Mouse (Mus musculus) midbrain, embryonic 10.5 days (tissue): ENCODE measurements around the gene Gm10256. TPM values are rescaled to one million over a fixed set of nuclear protein-coding genes. Genes with fewer than 3 reads are reported as not detected.
"Not testable (repeated sequence)": the region's sequence is repeated elsewhere in the genome, so short reads cannot be mapped to it uniquely, and the experiment has no call there.

Source experiments
- DNase-seq: peaks from one replicate; pipeline ENCODE4 v3.0.0-alpha.2; 2017; ENCODE audit warnings: low spot score
- H3K27ac ChIP-seq: fragments of 300-500 bp; sonication (generic); replicated peaks from 2 replicates; pipeline ENCODE4 v1.5.1; 2016; ENCODE audit warnings: mild to moderate bottlenecking
- H3K27me3 ChIP-seq: fragments of 300-500 bp; sonication (generic); 2 replicates; pipeline ENCODE4 v1.6.1; 2016; ENCODE audit warnings: low read depth, mild to moderate bottlenecking; ENCODE audit not compliant: poor library complexity, severe bottlenecking
- H3K36me3 ChIP-seq: fragments of 300-500 bp; sonication (generic); 2 replicates; pipeline ENCODE4 v1.6.1; 2016; ENCODE audit warnings: mild to moderate bottlenecking, moderate library complexity
- H3K4me1 ChIP-seq: fragments of 300-500 bp; sonication (generic); 2 replicates; pipeline ENCODE4 v1.6.1; 2016
- H3K4me3 ChIP-seq: fragments of 300-500 bp; sonication (generic); 2 replicates; pipeline ENCODE4 v1.5.1; 2016; ENCODE audit warnings: mild to moderate bottlenecking, moderate library complexity
- H3K9me3 ChIP-seq: fragments of 300-500 bp; sonication (generic); replicated peaks from 2 replicates; pipeline ENCODE4 v1.6.1; 2016; ENCODE audit warnings: mild to moderate bottlenecking
- WGBS: fragments of 180-500 bp; shearing (Covaris S2); methylation state at CpG from one replicate; pipeline ENCODE4 v1.1.7; 2016; 5-methylcytosine and 5-hydroxymethylcytosine counted together
- polyA plus RNA-seq: library from polyadenylated mRNA; unstranded; fragments of >200 nt; fragmentation: Nextera tagmentation; extraction: Ambion mirVana; gene quantifications from 2 replicates; pipeline ENCODE4 v1.2.1, GENCODE M21; 2016

Gene Gm10256
- polyA plus RNA-seq = not detected in 2 replicates

- not testable (repeated sequence) for H3K27me3 ChIP-seq
Measured at GRCm38 (mm10) chrY:2830380-2830779, at the start of gene Gm10256, which contains the start of gene Rbmy. Gene Gm10256 (plus strand): TSS chrY:2830699. Gene Rbmy (plus strand): TSS chrY:2830680.

DNA sequence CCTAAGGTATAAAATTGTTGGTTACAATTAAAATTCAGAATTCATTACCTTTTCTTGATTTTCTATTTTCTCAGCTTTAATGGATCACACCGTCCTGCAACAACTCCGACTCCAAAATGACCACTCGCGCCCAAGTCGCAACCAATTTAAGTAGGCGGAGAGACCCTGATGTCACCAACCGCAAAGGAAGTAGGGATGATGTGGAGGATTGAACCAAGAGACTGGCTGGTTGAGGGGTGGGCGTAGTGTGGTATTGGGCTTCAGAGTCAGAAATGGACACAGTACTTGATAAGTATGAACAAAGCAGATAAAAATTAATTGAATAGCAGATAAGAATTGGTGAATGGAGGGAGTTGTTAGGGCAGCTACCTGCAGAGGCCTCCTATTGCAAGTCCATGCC, 34.4 kb upstream of the Gm10256 start, which contains the start of gene Gm4064:
Gene Gm4064 (minus strand): TSS at position 101 of the 400 bp plus-strand sequence.
- not testable (repeated sequence) for H3K27ac ChIP-seq, H3K4me1 ChIP-seq, H3K36me3 ChIP-seq, H3K9me3 ChIP-seq, H3K4me3 ChIP-seq, H3K27me3 ChIP-seq, DNase-seq
- WGBS = no CpG with 5 or more reads among the region's 8 CpGs

More at GRCm38 (mm10) chrY:2830380-2830779, at the start of gene Gm10256, which contains the start of gene Rbmy:
- WGBS = no CpG with 5 or more reads among the region's 9 CpGs
- H3K27ac ChIP-seq, H3K36me3 ChIP-seq, H3K9me3 ChIP-seq, H3K4me1 ChIP-seq, DNase-seq, H3K4me3 ChIP-seq: not testable (repeated sequence)

GRCm38 (mm10) chrY:2900689-2901088, 70.2 kb downstream of the Gm10256 start, which contains the start of gene Gm10352:
Gene Gm10352 (plus strand): TSS chrY:2900989.
- not testable (repeated sequence) for H3K4me1 ChIP-seq, H3K27me3 ChIP-seq, H3K36me3 ChIP-seq, H3K27ac ChIP-seq, H3K9me3 ChIP-seq, H3K4me3 ChIP-seq, DNase-seq
- WGBS = no CpG with 5 or more reads among the region's 9 CpGs

Other genes with a start within 250 kb of the Gm10256 start
- gene H2al2c, start 231.6 kb upstream of the Gm10256 start, polyA plus RNA-seq = not detected in 2 replicates
- not detected in 2 replicates for gene Sry, start 167.0 kb upstream of the Gm10256 start, polyA plus RNA-seq
- not detected in 2 replicates for gene H2al2b, start 110.0 kb upstream of the Gm10256 start, polyA plus RNA-seq
- not detected in 2 replicates for gene Gm4064, start 34.5 kb upstream of the Gm10256 start, polyA plus RNA-seq
- not detected in 2 replicates for gene Rbmy, start within 50 bp of the Gm10256 start, polyA plus RNA-seq
- gene Gm10352, start 70.3 kb downstream of the Gm10256 start, polyA plus RNA-seq = not detected in 2 replicates
- not detected in 2 replicates for gene Gm29289, start 101.9 kb downstream of the Gm10256 start, polyA plus RNA-seq